Mouse (Mus musculus) neural tube, embryonic 14.5 days (tissue): ENCODE measurements around the gene Ift81. TPM values are rescaled to one million over a fixed set of nuclear protein-coding genes. Genes with fewer than 3 reads are reported as not detected.

Source experiments
- ATAC-seq: fragments of 200-750 bp; cut with Nextera tagmentation; 2 replicates; pipeline ENCODE4 v1.8.0; 2017; ENCODE audit warnings: low read depth, mild to moderate bottlenecking, moderate TSS enrichment, moderate library complexity
- H3K27ac ChIP-seq: fragments of 300-500 bp; sonication (generic); 2 replicates; pipeline ENCODE4 v1.5.1; 2014; ENCODE audit warnings: low read depth, mild to moderate bottlenecking, control low read depth, low read length, moderate library complexity, mixed read lengths
- H3K27me3 ChIP-seq: fragments of 300-500 bp; sonication (generic); 2 replicates; pipeline ENCODE4 v1.6.1; 2014; ENCODE audit warnings: low read length; ENCODE audit not compliant: control insufficient read depth, insufficient read depth
- H3K36me3 ChIP-seq: fragments of 300-500 bp; sonication (generic); 2 replicates; pipeline ENCODE4 v1.6.1; 2014; ENCODE audit warnings: low read length, mixed read lengths; ENCODE audit not compliant: control insufficient read depth, insufficient read depth
- H3K4me1 ChIP-seq: fragments of 300-500 bp; sonication (generic); 2 replicates; pipeline ENCODE4 v1.6.1; 2014; ENCODE audit warnings: low read length; ENCODE audit not compliant: control insufficient read depth, insufficient read depth
- H3K4me2 ChIP-seq: fragments of 300-500 bp; sonication (generic); 2 replicates; pipeline ENCODE4 v1.6.1; 2014; ENCODE audit warnings: mild to moderate bottlenecking, low read depth, low read length, control low read depth
- H3K4me3 ChIP-seq: fragments of 300-500 bp; sonication (generic); 2 replicates; pipeline ENCODE4 v1.5.1; 2014; ENCODE audit warnings: low read depth, low read length, control low read depth, mixed read lengths
- H3K9ac ChIP-seq: fragments of 300-500 bp; sonication (generic); replicated peaks from 2 replicates; pipeline ENCODE4 v1.6.1; 2014; ENCODE audit warnings: low read depth, mild to moderate bottlenecking, control low read depth, low read length, mixed read lengths
- H3K9me3 ChIP-seq: fragments of 300-500 bp; sonication (generic); 2 replicates; pipeline ENCODE4 v1.6.1; 2016; ENCODE audit warnings: low read length; ENCODE audit not compliant: control insufficient read depth
- WGBS: fragments of 180-500 bp; shearing (Covaris S2); extraction: QIAGEN DNeasy Blood & Tissue Kit; methylation state at CpG from one replicate; pipeline ENCODE4 v1.1.7; 2014; 5-methylcytosine and 5-hydroxymethylcytosine counted together
- polyA plus RNA-seq: library from polyadenylated mRNA; unstranded; fragments of >200 nt; fragmentation: Nextera tagmentation; extraction: Ambion mirVana; gene quantifications from 2 replicates; pipeline ENCODE4 v1.2.1, GENCODE M21; 2014

Gene Ift81
- polyA plus RNA-seq, 1 experiment from 2014 or later: 68.6 TPM

GRCm38 (mm10) chr5:122528591-122528990, 85.7 kb downstream of the Ift81 start:
- H3K4me1 ChIP-seq: peaks cover 4% of the 10 kb centered on the region; the same call in 1 of the 2 replicates
- H3K9me3 ChIP-seq: no peaks in the 10 kb centered on the region
- no peak overlapping the region for H3K9ac ChIP-seq
- H3K27me3 ChIP-seq: no peaks in the 10 kb centered on the region
- WGBS: 71% methylated on average over 3 of the region's 3 CpGs
- no peak overlapping the region for H3K27ac ChIP-seq
- ATAC-seq: no peak
- no peaks in the 10 kb centered on the region for H3K36me3 ChIP-seq
- H3K4me3 ChIP-seq: no peak overlapping the region
- H3K4me2 ChIP-seq: no peak overlapping the region

DNA sequence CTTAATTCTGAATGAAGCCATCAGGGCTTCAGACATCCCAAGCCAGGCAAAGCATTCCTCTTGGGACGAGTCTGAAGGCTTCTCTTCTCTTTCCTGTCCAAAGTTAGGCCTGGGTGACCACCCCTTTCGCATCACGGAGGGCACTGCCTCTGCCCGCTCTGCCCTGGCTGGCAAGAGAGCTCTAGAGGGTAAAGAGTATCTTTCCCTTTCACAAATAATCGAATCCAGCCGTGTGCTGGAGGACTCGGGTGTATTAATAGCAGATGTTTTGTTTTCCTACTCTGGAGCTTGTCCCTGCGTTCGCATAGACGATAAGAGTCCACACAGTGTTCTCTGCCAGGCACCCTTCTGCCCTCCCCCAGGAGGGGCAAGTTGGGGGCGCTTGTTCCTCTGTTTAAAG, 86.6 kb downstream of the Ift81 start:
- no peak overlapping the region for H3K4me2 ChIP-seq
- H3K9ac ChIP-seq: no peak overlapping the region
- H3K36me3 ChIP-seq: no peaks in the 10 kb centered on the region
- no peak for ATAC-seq
- WGBS: 57% methylated on average over 11 of the region's 11 CpGs
- H3K27ac ChIP-seq: no peak overlapping the region
- H3K27me3 ChIP-seq: no peaks in the 10 kb centered on the region
- no peaks in the 10 kb centered on the region for H3K9me3 ChIP-seq
- no peak overlapping the region for H3K4me3 ChIP-seq
- H3K4me1 ChIP-seq: peaks cover 4% of the 10 kb centered on the region; the same call in 1 of the 2 replicates

GRCm38 (mm10) chr5:122526878-122527730, 87.2 kb downstream of the Ift81 start:
- no peak for ATAC-seq
- Histone ChIP-seq H3K27ac (no peak overlapping the region), H3K4me2 (no peak overlapping the region), H3K9me3 (no peaks in the 10 kb centered on the region), H3K4me3 (no peak overlapping the region), H3K4me1 (peaks cover 4% of the 10 kb centered on the region; the same call in 1 of the 2 replicates), H3K9ac (no peak overlapping the region), H3K27me3 (no peaks in the 10 kb centered on the region), H3K36me3 (no peaks in the 10 kb centered on the region)
- 75% methylated on average over 15 of the region's 15 CpGs for WGBS

DNA sequence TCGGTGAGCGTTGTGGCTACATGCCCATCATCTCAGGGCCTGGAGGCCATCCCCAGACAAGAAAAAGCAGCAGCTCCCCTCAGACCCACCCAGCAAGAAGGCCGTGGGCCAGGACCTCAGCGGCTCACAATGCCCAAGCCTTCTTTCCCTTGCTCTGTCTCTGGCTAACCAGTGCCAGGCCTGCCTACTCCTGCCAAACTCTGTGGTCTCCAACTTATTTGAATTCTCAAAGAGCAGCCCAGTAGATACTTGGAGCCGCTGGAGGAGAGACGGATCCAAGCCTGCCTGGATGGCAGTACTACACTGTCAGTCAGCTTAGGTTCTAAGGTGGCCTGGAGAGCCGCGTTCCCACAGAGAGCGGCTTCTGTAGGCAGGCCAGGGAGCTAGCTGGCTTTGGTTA, 87.9 kb downstream of the Ift81 start:
- H3K4me3 ChIP-seq: no peak overlapping the region
- 94% methylated on average over 9 of the region's 9 CpGs for WGBS
- H3K27ac ChIP-seq: no peak overlapping the region
- H3K9me3 ChIP-seq: no peaks in the 10 kb centered on the region
- H3K36me3 ChIP-seq: no peaks in the 10 kb centered on the region
- H3K4me2 ChIP-seq: no peak overlapping the region
- no peaks in the 10 kb centered on the region for H3K27me3 ChIP-seq
- H3K9ac ChIP-seq: no peak overlapping the region
- no peak for ATAC-seq
- peaks cover 4% of the 10 kb centered on the region; the same call in 1 of the 2 replicates for H3K4me1 ChIP-seq

- H3K9me3 ChIP-seq: no peaks in the 10 kb centered on the region
- peaks cover 4% of the 10 kb centered on the region; the same call in 1 of the 2 replicates for H3K4me1 ChIP-seq
- no peak overlapping the region for H3K4me2 ChIP-seq
- no peaks in the 10 kb centered on the region for H3K27me3 ChIP-seq
- 88% methylated on average over 14 of the region's 14 CpGs for WGBS
- no peak overlapping the region for H3K9ac ChIP-seq
- H3K36me3 ChIP-seq: no peaks in the 10 kb centered on the region
- no peak for ATAC-seq
- no peak overlapping the region for H3K4me3 ChIP-seq
- H3K27ac ChIP-seq: no peak overlapping the region
Measured at GRCm38 (mm10) chr5:122525238-122525931, 88.9 kb downstream of the Ift81 start.

- 80% methylated on average over 4 of the region's 4 CpGs for WGBS
Measured at GRCm38 (mm10) chr5:122524854-122525237, 89.5 kb downstream of the Ift81 start.

DNA sequence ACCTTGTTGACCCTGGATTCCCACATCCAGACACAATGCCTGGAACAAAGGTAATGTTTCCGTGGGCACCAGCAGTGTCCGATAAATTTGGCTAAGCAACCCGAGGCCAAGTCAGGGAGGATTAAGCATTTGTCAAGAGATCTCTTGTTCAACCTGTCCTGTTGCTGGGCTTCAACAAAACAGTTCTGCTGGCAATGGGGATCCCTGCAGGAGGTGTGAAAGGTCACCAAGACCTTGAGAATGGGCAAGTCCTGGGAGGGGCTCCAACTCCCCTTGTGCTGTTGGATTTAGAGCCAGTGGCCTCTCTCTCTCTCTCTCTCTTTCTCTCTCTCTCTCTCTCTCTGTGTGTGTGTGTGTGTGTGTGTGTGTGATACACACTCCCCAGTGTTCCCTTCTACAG, 90.1 kb downstream of the Ift81 start:
- Histone ChIP-seq H3K36me3 (no peaks in the 10 kb centered on the region), H3K4me2 (no peak overlapping the region), H3K27me3 (no peaks in the 10 kb centered on the region), H3K27ac (no peak overlapping the region), H3K4me1 (no peaks in the 10 kb centered on the region), H3K4me3 (no peak overlapping the region), H3K9me3 (no peaks in the 10 kb centered on the region), H3K9ac (no peak overlapping the region)
- ATAC-seq: no peak
- 69% methylated on average over 3 of the region's 3 CpGs for WGBS

More at GRCm38 (mm10) chr5:122524854-122525237, 89.5 kb downstream of the Ift81 start:
- Histone ChIP-seq H3K9me3 (no peaks in the 10 kb centered on the region), H3K4me3 (no peak overlapping the region), H3K4me2 (no peak overlapping the region), H3K9ac (no peak overlapping the region), H3K27ac (no peak overlapping the region), H3K4me1 (peaks cover 3% of the 10 kb centered on the region; the same call in 1 of the 2 replicates), H3K27me3 (no peaks in the 10 kb centered on the region), H3K36me3 (no peaks in the 10 kb centered on the region)
- no peak for ATAC-seq

DNA sequence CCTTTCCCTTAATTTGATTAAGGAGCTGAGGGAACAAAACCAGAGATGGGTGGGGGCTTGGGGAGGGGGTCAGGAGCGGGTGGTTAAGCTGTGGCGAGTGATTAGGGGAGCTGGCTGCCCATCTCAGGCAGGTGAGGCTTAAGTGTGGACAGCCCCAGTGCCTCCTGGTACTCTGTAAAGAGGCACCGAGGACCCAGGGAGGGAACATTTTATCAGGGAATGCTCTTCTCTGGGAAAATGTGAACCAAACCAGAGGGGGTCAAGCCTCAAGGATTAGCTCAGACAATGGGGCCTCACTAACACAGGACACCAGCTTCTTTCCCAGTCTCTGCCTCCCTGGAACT, 93.2 kb downstream of the Ift81 start:
- Histone ChIP-seq H3K36me3 (no peaks in the 10 kb centered on the region), H3K9me3 (no peaks in the 10 kb centered on the region), H3K4me2 (no peak overlapping the region), H3K27me3 (no peaks in the 10 kb centered on the region), H3K4me3 (no peak overlapping the region), H3K4me1 (no peaks in the 10 kb centered on the region), H3K9ac (no peak overlapping the region), H3K27ac (no peak overlapping the region)
- no peak for ATAC-seq
- WGBS: 78% methylated on average over 3 of the region's 3 CpGs
